Mouse (Mus musculus) sigmoid colon, adult 10 weeks (tissue): ENCODE results near the gene Susd1. TPM values are rescaled to one million over a fixed set of nuclear protein-coding genes. Genes with fewer than 3 reads are reported as not detected.

ENCODE experiments used
- polyA plus RNA-seq: library from polyadenylated mRNA; stranded (reverse); fragments of 350-450 nt; fragmentation: Illumina TruSeq; extraction: RNeasy Lipid Tissue Mini Kit (QIAGEN cat#74804); gene quantifications from one replicate; pipeline ENCODE4 v1.2.3, GENCODE M21; 2014; ENCODE audit warnings: low read depth, low replicate concordance

The Susd1 gene
- polyA plus RNA-seq = 13.6 TPM

GRCm38 (mm10) chr4:59437990-59438854, at the start of gene Susd1:
Susd1 (minus strand) TSS chr4:59438633.

Other genes starting within 250 kb of the Susd1 start
- gene Ugcg, start 249.4 kb downstream of the Susd1 start, polyA plus RNA-seq = 247 TPM
- gene Ptbp3, start 110.7 kb upstream of the Susd1 start, polyA plus RNA-seq = 440 TPM
- 67.6 TPM for gene Hsdl2, start 142.9 kb upstream of the Susd1 start, polyA plus RNA-seq
- 1.9 TPM for gene E130308A19Rik, start 187.6 kb upstream of the Susd1 start, polyA plus RNA-seq